Comparison of ENCODE assay signal across 9 mouse cellular contexts in genomic region chr5:103658921-103659320, GRCm38 (mm10). TPM values are rescaled to one million over a fixed set of nuclear protein-coding genes. Genes with fewer than 3 reads are reported as not detected.
DNase-seq lines count a peak whose midpoint lies in the region; ATAC-seq and TF ChIP-seq lines count a peak whose summit lies in the region.
"Had no signal": no experiment of that assay in that cellular context is flagged by ENCODE, and none has a peak within 500 bp of the region (broad histone marks: within the 10 kb centered on the region; RNA-seq: fewer than 3 reads in every experiment).

No protein-coding gene starts in this region.

- no peak overlapping the region for H3K4me2 ChIP-seq in hindbrain, embryonic 11.5 days (replicated peaks; ENCODE audit: low read depth, low read length)
- H3K4me2 ChIP-seq in hindbrain, embryonic 13.5 days, result no peak overlapping the region
- H3K4me2 ChIP-seq: limb, embryonic 15.5 days had no signal

- no peak overlapping the region for H3K4me3 ChIP-seq in hindbrain, embryonic 11.5 days (ENCODE audit: low read depth, low read length)
- H3K4me3 ChIP-seq in hindbrain, embryonic 13.5 days, result no peak overlapping the region
- no peak overlapping the region for H3K4me3 ChIP-seq in thymus, adult 2 months (ENCODE audit: control insufficient read depth, insufficient read depth, low read length)
- H3K4me3 ChIP-seq: limb, embryonic 15.5 days had no signal

- TF ChIP-seq POLR2A in thymus, adult 2 months (IDR thresholded peaks at IDR 0.05; ENCODE audit: control insufficient read depth, extremely low read depth, insufficient read depth, low read length, poor library complexity), result no peak

- DNase-seq in hindbrain, embryonic 11.5 days (ENCODE audit: low spot score), result peak; percentile 30
- peak; percentile 18 for DNase-seq in thymus, adult 2 months
- DNase-seq in thymus, adult 18-20 months, result no peak
- DNase-seq in embryo, embryonic 10.5 days (ENCODE audit: low spot score), result peak; percentile 47
- peak; percentile 46 for DNase-seq in thymus, postnatal 4 days
- no peak for DNase-seq in urinary bladder, postnatal 4 days (ENCODE audit: low spot score in 2 of 2)
- no peak for DNase-seq in urinary bladder, adult 2 months (ENCODE audit: low spot score)

- H3K4me1 ChIP-seq in hindbrain, embryonic 11.5 days (replicated peaks; ENCODE audit: control insufficient read depth, insufficient read depth, low read length), result no peaks in the 10 kb centered on the region
- 0 out of 2 replicates have a peak, but pooled peaks cover 4% of the 10 kb centered on the region for H3K4me1 ChIP-seq in hindbrain, embryonic 13.5 days (replicated peaks)
- H3K4me1 ChIP-seq in thymus, adult 2 months (replicated peaks; ENCODE audit: control insufficient read depth, insufficient read depth, low read length), result no peaks in the 10 kb centered on the region; the same call in 1 of the 2 replicates

- no peak overlapping the region for H3K9ac ChIP-seq in hindbrain, embryonic 11.5 days (ENCODE audit: low read depth, low read length)
- no peak overlapping the region for H3K9ac ChIP-seq in hindbrain, embryonic 13.5 days
- H3K9ac ChIP-seq: limb, embryonic 15.5 days had no signal

- no peak for TF ChIP-seq CTCF in thymus, adult 2 months (IDR thresholded peaks at IDR 0.05; ENCODE audit: borderline replicate concordance, control insufficient read depth, extremely low read depth, insufficient read depth, low read length, poor library complexity)

- 75% methylated on average over 5 of the region's 5 CpGs for WGBS in hindbrain, embryonic 11.5 days
- WGBS in hindbrain, embryonic 13.5 days, result 75% methylated on average over 5 of the region's 5 CpGs
- 72% methylated on average over 5 of the region's 5 CpGs for WGBS in thymus, adult 2 months

- H3K36me3 ChIP-seq in hindbrain, embryonic 11.5 days (ENCODE audit: control insufficient read depth, insufficient read depth, low read length), result no peaks in the 10 kb centered on the region
- H3K36me3 ChIP-seq in hindbrain, embryonic 13.5 days, result no peaks in the 10 kb centered on the region
- no peaks in the 10 kb centered on the region for H3K36me3 ChIP-seq in thymus, adult 2 months (ENCODE audit: control insufficient read depth, insufficient read depth, low read length)
- H3K36me3 ChIP-seq: limb, embryonic 15.5 days had no signal

- no peak overlapping the region for H3K27ac ChIP-seq in hindbrain, embryonic 11.5 days (ENCODE audit: low read depth, low read length)
- H3K27ac ChIP-seq in hindbrain, embryonic 13.5 days, result no peak overlapping the region
- H3K27ac ChIP-seq in thymus, adult 2 months (ENCODE audit: control insufficient read depth, insufficient read depth, low read length), result no peak overlapping the region
- H3K27ac ChIP-seq: limb, embryonic 15.5 days had no signal

- H3K27me3 ChIP-seq in hindbrain, embryonic 11.5 days (ENCODE audit: control insufficient read depth, insufficient read depth, low read length), result no peaks in the 10 kb centered on the region
- H3K27me3 ChIP-seq in hindbrain, embryonic 13.5 days, result 0 out of 2 replicates have a peak, but pooled peaks cover 8% of the 10 kb centered on the region
- H3K27me3 ChIP-seq in thymus, adult 2 months (ENCODE audit: control insufficient read depth, insufficient read depth, low read length), result no peaks in the 10 kb centered on the region

- ATAC-seq in hindbrain, embryonic 11.5 days (ENCODE audit: low FRiP score), result no peak
- no peak for ATAC-seq in hindbrain, embryonic 13.5 days (ENCODE audit: low FRiP score)

- no peaks in the 10 kb centered on the region for H3K9me3 ChIP-seq in hindbrain, embryonic 11.5 days (ENCODE audit: control insufficient read depth, low read length)
- H3K9me3 ChIP-seq in hindbrain, embryonic 13.5 days, result no peaks in the 10 kb centered on the region
- H3K9me3 ChIP-seq: limb, embryonic 15.5 days had no signal

RNA-seq across cellular contexts. Expression of gene 1700016H13Rik, which starts 3.1 kb away (rescaled TPM):
- polyA plus RNA-seq in hindbrain, embryonic 11.5 days (2014; fragmentation: Nextera tagmentation; extraction: Ambion mirVana), result 0.25 TPM in 1 of 2 replicates, not detected in the other
- polyA plus RNA-seq in hindbrain, embryonic 13.5 days (2015; fragmentation: Nextera tagmentation; extraction: Ambion mirVana), result 0.13 and 0.26 TPM in 2 replicates
- 0.15 TPM in 1 of 2 replicates, not detected in the other for polyA plus RNA-seq in thymus, adult 2 months (2012; rRNA removed)
- 0.24 and 0.43 TPM in 2 replicates for polyA plus RNA-seq in urinary bladder, adult 2 months (2012; rRNA removed)

RNA-seq across cellular contexts. Expression of gene Slc10a6, which starts 29.7 kb away (rescaled TPM):
- 0.22 and 0.40 TPM in 2 replicates for polyA plus RNA-seq in hindbrain, embryonic 11.5 days (2014; fragmentation: Nextera tagmentation; extraction: Ambion mirVana)
- polyA plus RNA-seq in hindbrain, embryonic 13.5 days (2015; fragmentation: Nextera tagmentation; extraction: Ambion mirVana), result 0.30 and 0.43 TPM in 2 replicates
- 0.17 and 1.6 TPM in 2 replicates for polyA plus RNA-seq in thymus, adult 2 months (2012; rRNA removed)
- 7.5 and 7.9 TPM in 2 replicates for polyA plus RNA-seq in urinary bladder, adult 2 months (2012; rRNA removed)

RNA-seq across cellular contexts. Expression of gene Aff1, which starts 33.3 kb away (rescaled TPM):
- polyA plus RNA-seq in hindbrain, embryonic 11.5 days (2014; fragmentation: Nextera tagmentation; extraction: Ambion mirVana), result 7.0 and 8.5 TPM in 2 replicates
- polyA plus RNA-seq in hindbrain, embryonic 13.5 days (2015; fragmentation: Nextera tagmentation; extraction: Ambion mirVana), result 2.4 and 2.7 TPM in 2 replicates
- polyA plus RNA-seq in thymus, adult 2 months (2012; rRNA removed), result 49.1 and 51.7 TPM in 2 replicates
- 9.4 and 22.0 TPM in 2 replicates for polyA plus RNA-seq in urinary bladder, adult 2 months (2012; rRNA removed)

Comparison
In these comparisons a context has a peak if more than half of its experiments do, and no peak if none do; other contexts are left out.
1. DNase-seq: peak in hindbrain, embryonic 11.5 days (single experiment), thymus, adult 2 months (single experiment), embryo, embryonic 10.5 days (single experiment) and thymus, postnatal 4 days (single experiment); none in thymus, adult 18-20 months (0 of 2), urinary bladder, postnatal 4 days (0 of 2) and urinary bladder, adult 2 months (single experiment).